Mouse (Mus musculus) stomach, postnatal 0 days (tissue): ENCODE results near the gene Paqr5. TPM values are rescaled to one million over a fixed set of nuclear protein-coding genes. Genes with fewer than 3 reads are reported as not detected.

Experiments used
- ATAC-seq: fragments of 200-750 bp; cut with Nextera tagmentation; 2 replicates; pipeline ENCODE4 v1.8.0; 2017; ENCODE audit not compliant: low FRiP score, low TSS enrichment
- DNase-seq: peaks from one replicate; pipeline ENCODE4 v3.0.0-alpha.2; 2016; ENCODE audit warnings: low spot score
- H3K27ac ChIP-seq: fragments of 300-500 bp; sonication (generic); replicated peaks from 2 replicates; pipeline ENCODE4 v1.5.1; 2014; ENCODE audit warnings: mild to moderate bottlenecking, control low read depth
- H3K27me3 ChIP-seq: fragments of 300-500 bp; sonication (generic); 2 replicates; pipeline ENCODE4 v1.6.1; 2014; ENCODE audit warnings: low read length; ENCODE audit not compliant: control insufficient read depth, insufficient read depth
- H3K36me3 ChIP-seq: fragments of 300-500 bp; sonication (generic); 2 replicates; pipeline ENCODE4 v1.6.1; 2014; ENCODE audit warnings: low read length, mixed read lengths; ENCODE audit not compliant: control insufficient read depth, insufficient read depth
- H3K4me1 ChIP-seq: fragments of 300-500 bp; sonication (generic); replicated peaks from 2 replicates; pipeline ENCODE4 v1.6.1; 2014; ENCODE audit warnings: antibody characterized with exemption; ENCODE audit not compliant: control insufficient read depth, insufficient read depth
- H3K4me2 ChIP-seq: fragments of 300-500 bp; sonication (generic); replicated peaks from 2 replicates; pipeline ENCODE4 v1.6.1; 2014; ENCODE audit warnings: low read depth, mild to moderate bottlenecking, control low read depth, moderate library complexity
- H3K4me3 ChIP-seq: fragments of 300-500 bp; sonication (generic); 2 replicates; pipeline ENCODE4 v1.5.1; 2014; ENCODE audit warnings: low read depth, low read length, control low read depth
- H3K9ac ChIP-seq: fragments of 300-500 bp; sonication (generic); 2 replicates; pipeline ENCODE4 v1.6.1; 2014; ENCODE audit warnings: mild to moderate bottlenecking, low read length, control low read depth, mixed read lengths
- H3K9me3 ChIP-seq: fragments of 300-500 bp; sonication (generic); 2 replicates; pipeline ENCODE4 v1.6.1; 2016; ENCODE audit warnings: low read length; ENCODE audit not compliant: control insufficient read depth
- CTCF ChIP-seq: IDR thresholded peaks from 2 replicates; pipeline ENCODE4 v1.5.1; 2016; ENCODE audit warnings: antibody characterized with exemption, low read depth, mild to moderate bottlenecking, moderate library complexity
- EP300 ChIP-seq: optimal IDR thresholded peaks from 2 replicates; pipeline ENCODE3; 2016; ENCODE audit warnings: antibody characterized with exemption
- WGBS: fragments of 180-500 bp; shearing (Covaris S2); extraction: QIAGEN DNeasy Blood & Tissue Kit; methylation state at CpG from one replicate; pipeline ENCODE4 v1.1.7; 2014; 5-methylcytosine and 5-hydroxymethylcytosine counted together
- polyA plus RNA-seq: library from polyadenylated mRNA; unstranded; fragments of >200 nt; fragmentation: Nextera tagmentation; extraction: Ambion mirVana; gene quantifications from 2 replicates; pipeline ENCODE4 v1.2.1, GENCODE M21; 2015

Gene Paqr5
- polyA plus RNA-seq, 1 experiment from 2014 or later, result 92.5 TPM

DNA sequence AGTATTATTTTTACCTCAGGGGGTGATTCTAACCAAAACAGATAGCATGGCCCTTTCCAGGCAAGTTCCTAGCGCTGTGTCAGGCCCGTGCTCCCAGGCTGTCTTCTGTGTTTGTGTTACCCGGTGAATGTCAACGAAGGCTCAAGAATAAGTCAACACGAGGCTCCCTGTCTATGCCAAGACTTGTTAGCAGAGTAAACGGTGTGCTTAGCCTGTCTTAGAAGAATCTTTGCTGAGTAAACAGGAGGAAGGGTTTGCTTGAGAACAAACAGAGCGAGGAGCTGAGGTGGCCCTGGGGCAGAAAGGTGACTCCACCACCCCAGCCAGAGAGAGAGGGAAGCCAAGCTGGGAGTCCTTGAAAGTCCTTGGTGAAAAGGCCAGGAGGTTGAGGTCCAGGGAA, 122.5 kb downstream of the Paqr5 start:
- ATAC-seq (no peak), DNase-seq (peak; percentile 38)
- WGBS, result 16% methylated on average over 7 of the region's 7 CpGs
- Histone ChIP-seq H3K9ac (peak overlapping the region; percentile 8; the same call in 1 of the 2 replicates), H3K36me3 (no peaks in the 10 kb centered on the region), H3K27ac (peak overlapping the region; percentile 58), H3K9me3 (no peaks in the 10 kb centered on the region), H3K4me3 (no peak overlapping the region), H3K4me1 (peaks cover 6% of the 10 kb centered on the region; the same call in 1 of the 2 replicates), H3K4me2 (no peak overlapping the region), H3K27me3 (no peaks in the 10 kb centered on the region)
- no peak for TF ChIP-seq CTCF
- TF ChIP-seq EP300, result no peak

Other genes with a start within 250 kb of the Paqr5 start
- 1,416 and 1,491 TPM in 2 replicates for gene Rplp1, start 112.3 kb downstream of the Paqr5 start, polyA plus RNA-seq
- gene Kif23, start 80.1 kb downstream of the Paqr5 start, polyA plus RNA-seq, result 19.9 and 25.1 TPM in 2 replicates
- 10.8 and 11.2 TPM in 2 replicates for gene Glce, start 95.8 kb upstream of the Paqr5 start, polyA plus RNA-seq